Mouse (Mus musculus): ENCODE results near the gene Gnaz. TPM values are rescaled to one million over a fixed set of nuclear protein-coding genes. Genes with fewer than 3 reads are reported as not detected.
A peak's percentile ranks its signal among the peaks of the same experiment; 100 is the strongest.

Gene Gnaz
- total RNA-seq, 1 experiment from 2014 or later: 0.69 TPM

DNA sequence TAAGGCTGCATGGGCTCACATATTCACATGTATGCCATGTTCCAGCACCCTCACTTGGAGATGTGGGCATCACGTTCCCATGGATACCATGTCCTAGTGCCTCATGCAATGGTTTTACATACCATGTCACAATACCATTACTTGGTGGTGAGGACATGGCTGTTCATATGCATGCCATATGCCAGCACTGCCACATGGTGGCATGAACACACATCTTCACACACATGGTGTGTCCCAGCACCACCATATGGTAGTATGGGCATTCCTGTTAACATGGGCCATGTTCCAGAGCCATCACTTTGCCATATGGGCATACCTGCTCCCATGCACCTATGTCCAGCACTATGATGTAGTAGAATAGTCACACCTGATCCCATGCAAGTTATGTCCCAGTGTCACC is 26.2 kb upstream of the Gnaz start:
- no peak for ATAC-seq (replicated peaks in 1 of 2; ENCODE audit: insufficient read depth in 1 of 2, low FRiP score in 2 of 2, low TSS enrichment in 1 of 2, low read depth in 1 of 2, poor library complexity in 2 of 2, severe bottlenecking in 2 of 2)

DNA sequence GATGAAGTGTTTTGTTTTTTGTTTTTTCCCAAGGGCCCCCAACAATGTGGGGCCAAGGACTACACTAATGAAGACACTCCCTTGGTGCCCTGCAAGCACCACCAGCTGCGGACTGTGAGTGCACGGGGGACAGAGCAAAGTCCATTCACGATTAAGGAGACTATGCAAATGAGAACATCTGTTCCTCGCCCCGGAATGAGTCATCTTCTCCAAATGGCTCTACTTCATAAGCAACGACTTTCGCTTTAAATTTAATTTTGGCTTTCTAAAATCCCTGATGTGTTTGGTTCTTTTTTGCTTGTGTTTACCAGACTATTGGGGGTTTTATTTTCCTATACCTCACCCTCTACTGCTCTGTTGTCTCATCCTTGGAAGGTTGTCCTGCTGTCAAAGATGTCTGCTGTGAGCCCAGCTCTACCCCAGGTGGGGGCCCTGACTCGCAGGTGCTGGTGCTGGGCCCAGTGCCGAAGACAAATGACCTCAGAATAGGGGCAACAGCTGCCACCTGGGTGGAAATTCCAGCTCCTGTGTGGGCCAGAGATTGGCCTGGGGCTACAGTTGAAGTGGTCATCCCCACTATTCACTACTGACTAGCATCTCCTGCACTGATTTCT is 14.0 kb upstream of the Gnaz start:
- ATAC-seq (replicated peaks in 1 of 2; ENCODE audit: insufficient read depth in 1 of 2, low FRiP score in 2 of 2, low TSS enrichment in 1 of 2, low read depth in 1 of 2, poor library complexity in 2 of 2, severe bottlenecking in 2 of 2): no peak

DNA sequence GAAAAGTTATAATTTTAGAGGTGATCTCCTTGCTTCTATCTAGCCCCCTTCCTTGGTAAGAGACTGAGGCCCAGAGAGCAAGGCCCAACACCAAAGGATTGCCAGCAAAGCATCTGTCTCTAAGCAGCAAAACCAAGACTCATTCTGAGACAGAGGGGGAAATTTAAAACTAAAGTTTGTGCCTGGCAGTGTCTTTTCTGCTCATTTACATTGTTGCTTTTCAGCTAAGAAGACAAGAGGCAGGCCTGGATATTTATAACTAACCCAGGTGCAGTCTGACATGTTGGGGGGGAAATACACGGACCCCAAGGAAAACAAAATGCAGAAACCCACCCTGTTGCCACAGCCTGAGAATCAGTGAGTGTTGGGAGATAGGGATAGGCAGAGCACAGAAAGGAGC is 2.6 kb upstream of the Gnaz start:
- ATAC-seq (replicated peaks in 1 of 2; ENCODE audit: insufficient read depth in 1 of 2, low FRiP score in 2 of 2, low TSS enrichment in 1 of 2, low read depth in 1 of 2, poor library complexity in 2 of 2, severe bottlenecking in 2 of 2): no peak

DNA sequence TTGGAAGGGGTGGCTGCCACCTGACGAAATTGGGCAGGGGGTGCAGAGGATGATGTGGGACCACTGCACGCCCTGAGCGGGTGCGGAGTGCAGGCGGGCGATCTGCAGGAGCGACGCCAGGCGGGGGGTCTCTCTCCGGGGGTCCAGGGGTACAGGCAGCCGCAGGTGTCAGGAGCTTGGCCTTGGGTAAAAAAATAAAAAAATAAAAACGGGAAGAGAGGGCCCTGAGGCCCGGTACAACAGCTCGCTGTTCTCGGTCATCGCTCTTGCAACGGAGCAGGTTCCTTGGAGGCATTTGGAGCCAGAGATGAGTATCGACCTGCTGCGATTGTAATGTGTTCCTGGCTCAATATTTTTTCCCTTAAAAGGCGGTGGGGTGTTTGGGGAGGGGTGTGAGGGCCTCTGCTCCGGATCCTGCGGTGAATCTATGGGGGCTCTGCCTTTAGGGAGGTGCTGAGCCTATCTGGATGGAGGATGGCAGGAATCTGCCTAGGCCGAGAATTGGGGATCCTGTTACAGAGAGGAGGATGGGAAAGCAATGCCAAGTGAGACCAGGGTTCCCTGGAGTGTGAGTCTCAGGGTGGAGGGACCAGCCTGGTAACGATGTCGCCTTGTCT is 782 bp downstream of the Gnaz start:
- ATAC-seq (replicated peaks in 1 of 2; ENCODE audit: insufficient read depth in 1 of 2, low FRiP score in 2 of 2, low TSS enrichment in 1 of 2, low read depth in 1 of 2, poor library complexity in 2 of 2, severe bottlenecking in 2 of 2): no peak

DNA sequence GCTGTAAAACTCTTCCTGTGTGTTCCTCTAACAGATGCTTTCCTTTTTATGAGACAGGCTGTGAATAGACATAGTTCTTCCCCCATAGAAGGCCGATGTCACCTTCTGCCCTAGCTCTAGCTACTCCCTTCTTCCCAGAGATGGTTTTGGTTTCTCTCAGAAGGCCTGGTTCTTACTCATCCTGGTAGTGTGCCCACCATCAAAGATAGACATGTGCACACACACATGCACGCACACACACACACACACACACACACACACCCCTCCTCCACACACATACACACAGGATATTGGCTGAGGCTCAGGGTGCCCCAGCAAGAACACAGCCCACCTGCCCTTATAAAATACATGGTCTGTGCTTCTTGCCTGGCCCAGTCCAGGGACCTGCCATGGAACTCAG is 2.3 kb downstream of the Gnaz start:
- ATAC-seq (replicated peaks in 1 of 2; ENCODE audit: insufficient read depth in 1 of 2, low FRiP score in 2 of 2, low TSS enrichment in 1 of 2, low read depth in 1 of 2, poor library complexity in 2 of 2, severe bottlenecking in 2 of 2): no peak

DNA sequence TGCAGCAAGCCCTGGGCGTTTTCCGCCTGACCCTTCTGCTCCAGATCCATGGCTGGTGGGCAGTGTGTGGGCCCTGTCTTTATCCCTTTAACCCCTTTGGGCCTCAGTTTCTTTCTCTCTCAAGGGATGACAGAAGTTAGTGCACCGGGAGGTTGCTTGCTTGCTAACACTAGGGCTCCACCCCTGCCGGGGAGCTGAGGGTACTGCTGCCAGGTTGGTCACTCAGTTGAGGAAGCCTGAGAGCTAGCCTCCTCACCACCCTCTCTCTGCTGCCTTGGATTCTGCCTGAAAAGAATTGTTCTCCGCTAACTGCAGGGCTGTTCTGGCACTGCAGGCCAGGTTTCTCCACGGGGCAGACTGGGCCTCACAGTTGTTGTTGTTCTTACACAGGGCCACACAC is 6.0 kb downstream of the Gnaz start:
- no peak for ATAC-seq (replicated peaks in 1 of 2; ENCODE audit: insufficient read depth in 1 of 2, low FRiP score in 2 of 2, low TSS enrichment in 1 of 2, low read depth in 1 of 2, poor library complexity in 2 of 2, severe bottlenecking in 2 of 2)

DNA sequence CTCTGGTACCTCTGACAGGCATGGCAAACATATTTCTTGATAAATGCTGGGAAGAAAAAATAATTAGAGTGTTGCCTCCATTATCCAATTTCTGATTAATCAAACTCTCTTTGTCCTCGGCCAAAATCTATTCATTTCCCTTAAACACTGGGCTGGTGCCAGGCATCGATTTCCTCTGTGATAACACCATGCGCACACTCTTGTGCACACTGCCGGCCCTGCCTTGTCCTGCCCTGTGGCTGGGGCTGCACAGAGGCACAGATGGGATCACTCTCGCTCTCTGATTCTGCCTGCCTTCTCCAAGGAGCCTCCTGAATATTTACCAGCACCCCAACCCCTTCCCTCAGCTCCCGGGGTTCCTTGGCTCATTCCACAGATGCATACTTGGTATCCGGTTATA is 8.6 kb downstream of the Gnaz start:
- no peak for ATAC-seq (replicated peaks in 1 of 2; ENCODE audit: insufficient read depth in 1 of 2, low FRiP score in 2 of 2, low TSS enrichment in 1 of 2, low read depth in 1 of 2, poor library complexity in 2 of 2, severe bottlenecking in 2 of 2)

DNA sequence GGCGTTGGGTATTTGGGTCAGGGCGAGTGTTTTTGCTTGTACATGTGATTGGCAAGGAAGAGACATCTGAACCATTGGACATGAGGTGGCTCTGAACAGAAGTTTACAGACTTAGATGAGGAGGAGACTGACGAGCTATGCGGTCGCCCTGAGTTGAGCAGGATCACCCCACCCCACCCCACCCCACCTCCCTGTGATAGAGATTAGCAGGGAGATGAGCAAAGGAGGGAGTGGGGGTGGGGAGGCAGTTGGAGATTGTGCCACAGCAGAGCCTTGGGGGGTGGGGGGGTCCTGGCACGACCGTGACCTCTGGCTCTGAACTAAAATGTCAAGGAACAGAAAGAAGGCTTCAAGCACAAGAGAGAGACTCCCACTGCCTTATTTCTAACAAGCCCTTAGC is 9.5 kb downstream of the Gnaz start:
- ATAC-seq (replicated peaks in 1 of 2; ENCODE audit: insufficient read depth in 1 of 2, low FRiP score in 2 of 2, low TSS enrichment in 1 of 2, low read depth in 1 of 2, poor library complexity in 2 of 2, severe bottlenecking in 2 of 2): no peak

DNA sequence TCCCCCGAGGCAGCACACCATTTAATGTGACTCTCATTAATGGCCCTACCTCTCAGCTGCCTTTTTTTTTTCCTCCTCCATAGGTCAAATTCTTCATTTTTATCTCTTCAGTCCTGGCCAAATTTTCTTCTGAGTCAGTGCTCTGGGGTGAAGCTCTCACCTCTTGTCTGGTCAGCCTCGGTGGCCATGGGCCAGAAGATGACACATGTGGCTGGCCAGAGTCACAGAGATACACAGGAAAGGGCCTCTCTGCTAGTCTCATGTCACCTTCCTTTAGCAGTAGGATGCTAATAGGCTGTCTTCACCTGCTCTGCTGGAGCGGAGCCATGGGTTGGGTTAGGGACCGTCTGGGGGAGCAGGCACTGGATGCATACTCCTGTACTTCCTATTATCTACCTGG is 11.1 kb downstream of the Gnaz start:
- ATAC-seq (replicated peaks in 1 of 2; ENCODE audit: insufficient read depth in 1 of 2, low FRiP score in 2 of 2, low TSS enrichment in 1 of 2, low read depth in 1 of 2, poor library complexity in 2 of 2, severe bottlenecking in 2 of 2): no peak

DNA sequence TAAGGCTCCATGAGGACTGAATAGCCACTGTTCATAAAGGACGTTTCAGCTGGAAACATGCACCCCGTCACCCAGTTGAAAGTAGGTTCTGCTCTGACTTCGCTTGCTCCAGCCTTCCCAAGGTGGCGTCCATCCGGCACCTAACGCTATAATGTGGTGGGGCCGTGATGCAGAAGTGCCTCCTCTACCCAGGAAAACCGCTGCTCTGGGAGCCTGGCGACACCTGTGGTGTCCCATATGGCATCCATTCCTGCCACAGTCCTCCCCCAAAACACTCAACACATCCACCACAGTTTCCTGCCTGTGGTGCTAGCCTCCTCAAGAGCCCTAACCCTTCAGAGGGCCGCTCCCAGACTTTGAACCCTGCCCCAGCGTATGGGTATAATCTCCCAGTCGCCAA is 14.2 kb downstream of the Gnaz start:
- peak; percentile 73 to 82 for ATAC-seq (replicated peaks in 1 of 2; ENCODE audit: insufficient read depth in 1 of 2, low FRiP score in 2 of 2, low TSS enrichment in 1 of 2, low read depth in 1 of 2, poor library complexity in 2 of 2, severe bottlenecking in 2 of 2)

DNA sequence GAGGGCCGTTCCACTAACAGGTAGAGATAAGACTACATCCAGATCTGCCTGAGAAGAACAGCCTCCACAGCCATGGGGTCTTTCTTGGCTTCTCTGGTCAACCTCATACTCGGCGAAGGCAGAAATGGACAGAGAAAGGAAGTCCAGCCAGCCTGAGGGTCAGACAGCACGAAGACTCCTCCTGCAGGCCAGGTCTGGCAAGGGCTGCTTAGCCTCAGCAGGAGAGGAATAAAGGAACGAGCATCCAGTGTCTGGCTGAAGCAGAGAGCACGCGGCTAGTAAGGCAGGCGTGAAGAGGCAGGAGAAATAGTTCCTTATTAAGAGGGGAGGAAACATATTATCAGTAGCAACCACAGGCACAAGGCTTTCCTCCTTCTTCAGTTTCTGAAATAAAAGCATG is 16.2 kb downstream of the Gnaz start:
- ATAC-seq (replicated peaks in 1 of 2; ENCODE audit: insufficient read depth in 1 of 2, low FRiP score in 2 of 2, low TSS enrichment in 1 of 2, low read depth in 1 of 2, poor library complexity in 2 of 2, severe bottlenecking in 2 of 2): no peak

DNA sequence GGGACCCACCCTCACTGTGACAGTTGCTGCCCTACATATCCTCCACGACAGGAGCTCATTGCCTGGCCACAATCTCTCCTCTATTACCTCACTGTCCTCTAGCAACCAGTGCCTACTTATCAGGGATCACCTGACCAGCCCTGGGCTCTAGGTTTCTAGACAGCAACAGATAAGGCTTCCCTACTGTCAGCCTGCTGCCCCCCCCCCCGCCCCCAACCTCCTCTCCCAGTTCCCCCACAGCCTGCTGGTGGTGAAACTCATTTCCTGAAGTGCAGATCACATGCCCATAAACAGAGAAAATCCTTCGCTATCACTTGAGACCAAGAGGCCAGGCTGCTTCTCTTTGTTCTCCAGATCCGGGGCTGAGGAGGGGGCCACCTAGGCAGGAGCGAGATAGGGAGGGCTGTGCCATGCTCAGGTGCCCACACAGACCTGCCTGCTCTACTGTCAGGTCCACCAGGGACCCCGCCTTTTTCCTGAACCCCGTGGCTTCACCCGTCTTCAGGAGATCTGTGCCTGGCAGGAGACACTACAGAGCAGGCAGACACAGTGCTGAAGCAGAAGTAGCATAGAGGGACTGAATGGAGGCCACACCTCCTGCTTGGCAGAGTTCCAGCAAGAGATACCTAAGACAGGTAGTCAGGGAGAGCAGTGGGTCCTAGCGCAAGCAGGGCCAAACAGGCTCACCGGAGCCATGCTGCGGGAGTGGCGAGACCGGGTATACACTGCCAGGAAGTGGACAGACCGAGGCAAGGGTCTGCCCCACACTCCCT is 20.9 kb downstream of the Gnaz start:
- peak; percentile 34 to 66 for ATAC-seq (replicated peaks in 1 of 2; ENCODE audit: insufficient read depth in 1 of 2, low FRiP score in 2 of 2, low TSS enrichment in 1 of 2, low read depth in 1 of 2, poor library complexity in 2 of 2, severe bottlenecking in 2 of 2)

DNA sequence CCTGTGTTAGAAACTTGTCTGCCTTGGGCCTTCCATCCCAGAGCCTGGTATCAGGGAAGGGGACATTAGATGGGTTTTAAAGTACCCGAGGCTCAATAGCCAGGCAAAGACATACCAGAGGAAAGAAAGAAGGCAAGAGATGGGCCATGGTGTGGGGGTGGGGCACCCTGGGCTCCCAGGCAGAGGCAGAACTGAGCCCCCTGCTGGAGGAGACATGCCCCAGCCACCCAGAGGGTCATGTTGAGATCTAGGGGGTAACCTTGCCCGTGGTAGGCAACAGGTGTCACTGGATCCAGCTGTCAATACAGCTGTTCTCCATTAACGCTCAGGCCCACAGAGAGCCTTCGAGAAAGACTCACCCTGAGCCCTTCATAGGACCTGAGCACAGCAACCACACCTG is 22.8 kb downstream of the Gnaz start:
- ATAC-seq (replicated peaks in 1 of 2; ENCODE audit: insufficient read depth in 1 of 2, low FRiP score in 2 of 2, low TSS enrichment in 1 of 2, low read depth in 1 of 2, poor library complexity in 2 of 2, severe bottlenecking in 2 of 2): peak in 1 of 2 experiments; percentile 15; a peak in 2 of 4 replicates

DNA sequence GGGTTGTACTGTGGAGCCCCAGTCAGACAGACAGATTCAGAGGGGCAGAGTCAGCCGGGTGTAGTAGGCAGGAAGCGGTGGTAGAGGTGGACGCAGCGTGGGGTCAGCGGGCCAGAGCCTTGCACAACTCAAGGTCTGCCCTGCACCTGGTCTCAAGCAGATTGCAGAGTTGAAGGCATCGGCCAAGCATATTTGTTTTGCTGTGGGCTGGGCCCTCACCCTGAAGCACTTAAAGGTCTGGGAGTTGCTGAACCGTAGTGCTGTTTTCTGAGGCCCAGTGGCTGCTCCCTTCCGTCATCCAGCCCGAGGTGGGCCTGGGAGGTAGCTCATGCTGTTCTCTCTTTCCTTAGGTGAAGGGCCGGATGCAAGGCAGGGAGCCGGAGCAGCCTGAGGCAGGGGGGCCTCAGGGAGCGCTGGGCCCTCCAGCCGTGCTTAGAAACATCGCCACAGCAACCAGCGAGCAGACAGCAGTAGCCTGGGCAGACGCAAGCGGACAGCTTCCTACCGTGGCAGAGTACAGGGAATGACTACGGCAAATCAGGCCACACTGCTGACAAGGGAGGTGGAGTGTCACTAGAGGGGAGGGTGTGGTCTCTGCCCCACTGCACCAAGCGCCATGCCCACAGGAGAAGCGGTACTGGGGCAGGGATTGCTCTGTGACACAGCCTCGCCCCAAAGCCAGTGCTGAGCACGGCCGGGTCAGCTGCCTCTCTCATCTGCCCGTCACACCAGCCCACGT is 23.8 kb downstream of the Gnaz start:
- ATAC-seq (replicated peaks in 1 of 2; ENCODE audit: insufficient read depth in 1 of 2, low FRiP score in 2 of 2, low TSS enrichment in 1 of 2, low read depth in 1 of 2, poor library complexity in 2 of 2, severe bottlenecking in 2 of 2): no peak

DNA sequence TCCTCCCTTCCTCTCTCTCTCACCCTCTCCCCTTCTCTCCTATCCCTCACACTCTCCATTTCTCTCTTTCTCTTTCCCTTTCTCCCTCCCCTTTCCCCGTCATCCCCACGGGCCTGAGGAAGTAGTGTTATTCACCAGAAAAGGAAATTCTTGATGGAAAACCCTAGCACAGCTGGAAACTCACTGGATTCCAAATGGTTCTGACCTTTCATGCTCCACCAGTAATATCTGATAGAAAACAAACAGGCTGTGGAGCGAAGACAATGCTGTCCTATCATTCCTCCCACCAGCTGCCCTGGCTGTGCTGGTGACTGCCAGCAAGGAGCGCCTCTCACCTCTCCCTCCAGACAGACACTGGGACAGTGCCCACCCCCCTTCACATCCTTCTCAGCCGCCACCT is 27.9 kb downstream of the Gnaz start:
- ATAC-seq (replicated peaks in 1 of 2; ENCODE audit: insufficient read depth in 1 of 2, low FRiP score in 2 of 2, low TSS enrichment in 1 of 2, low read depth in 1 of 2, poor library complexity in 2 of 2, severe bottlenecking in 2 of 2): no peak

DNA sequence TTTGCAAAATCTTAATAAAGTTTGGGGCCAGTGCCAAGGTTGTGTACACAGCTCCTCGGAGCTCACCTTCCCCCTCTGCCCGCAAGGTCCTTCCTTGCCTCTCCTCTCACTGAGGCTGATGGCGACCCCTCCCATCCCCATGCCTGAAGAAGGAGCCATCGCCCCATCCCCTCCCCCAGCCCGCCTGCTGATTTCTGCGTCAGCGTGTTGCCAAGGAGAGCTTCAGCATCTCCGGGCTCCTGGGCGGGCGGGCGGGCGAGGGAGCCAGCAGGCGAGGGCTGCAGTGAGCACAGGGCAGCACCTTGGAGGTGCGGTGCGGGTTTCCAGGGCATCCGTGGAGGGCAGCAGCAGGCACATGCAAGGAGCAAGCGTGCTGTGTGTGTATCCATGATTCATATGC is 28.4 kb downstream of the Gnaz start:
- ATAC-seq (replicated peaks in 1 of 2; ENCODE audit: insufficient read depth in 1 of 2, low FRiP score in 2 of 2, low TSS enrichment in 1 of 2, low read depth in 1 of 2, poor library complexity in 2 of 2, severe bottlenecking in 2 of 2): no peak

DNA sequence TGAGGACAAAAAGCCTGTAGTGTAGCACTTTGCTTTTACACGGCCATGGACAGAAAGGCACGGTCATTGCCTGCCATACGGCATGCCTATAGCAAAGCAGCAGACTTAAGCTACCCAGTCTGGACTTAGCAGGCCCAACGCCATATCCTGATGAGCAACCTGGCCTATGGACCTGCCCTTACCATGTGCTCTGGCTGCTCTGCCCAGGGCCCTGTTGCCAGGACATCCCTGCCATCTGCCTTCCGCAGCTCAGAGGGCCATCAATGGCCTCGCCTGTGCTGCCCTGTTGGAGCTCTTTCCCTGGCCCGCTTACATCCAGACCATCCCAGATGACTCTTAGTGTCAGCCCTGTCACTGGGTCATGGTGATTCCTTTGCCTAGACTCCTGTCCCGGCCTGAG is 34.4 kb downstream of the Gnaz start:
- ATAC-seq (replicated peaks in 1 of 2; ENCODE audit: insufficient read depth in 1 of 2, low FRiP score in 2 of 2, low TSS enrichment in 1 of 2, low read depth in 1 of 2, poor library complexity in 2 of 2, severe bottlenecking in 2 of 2): no peak

DNA sequence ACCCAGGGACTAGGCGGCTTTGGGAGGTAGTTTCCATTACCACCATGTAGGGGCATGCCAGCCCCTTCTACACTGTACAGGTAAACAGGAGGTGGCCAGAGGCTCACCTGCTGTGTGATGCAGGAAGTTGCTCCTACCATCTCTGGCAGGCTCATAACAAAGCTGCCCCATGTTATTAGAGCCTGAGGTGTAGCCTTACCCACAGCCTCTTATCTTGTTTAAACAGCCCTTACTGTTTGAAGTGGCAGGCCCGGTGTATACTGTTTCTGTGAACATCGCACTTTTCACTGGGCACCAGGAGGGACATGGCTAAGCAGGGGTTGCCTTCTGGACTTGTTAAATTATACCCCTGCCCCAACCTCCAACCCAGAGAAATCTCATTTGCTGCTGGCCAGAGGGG is 37.1 kb downstream of the Gnaz start:
- peak; percentile 66 to 72 for ATAC-seq (replicated peaks in 1 of 2; ENCODE audit: insufficient read depth in 1 of 2, low FRiP score in 2 of 2, low TSS enrichment in 1 of 2, low read depth in 1 of 2, poor library complexity in 2 of 2, severe bottlenecking in 2 of 2)

Data from hematopoietic stem cell, adult 5-6 weeks (primary cell).